Mouse (Mus musculus): ENCODE measurements at regions not wholly inside any gene's neighbourhood (a gene's known extent, or its start where the extent isn't known, plus 50 kb on each side); places are given as distances from the start of the nearest gene placed in this dataset.

GRCm38 (mm10) chr17:51407046-51407445 is 227.9 kb upstream of the Tbc1d5 start:
- no peak for DNase-seq (ENCODE audit: low spot score in 2 of 2)

DNA sequence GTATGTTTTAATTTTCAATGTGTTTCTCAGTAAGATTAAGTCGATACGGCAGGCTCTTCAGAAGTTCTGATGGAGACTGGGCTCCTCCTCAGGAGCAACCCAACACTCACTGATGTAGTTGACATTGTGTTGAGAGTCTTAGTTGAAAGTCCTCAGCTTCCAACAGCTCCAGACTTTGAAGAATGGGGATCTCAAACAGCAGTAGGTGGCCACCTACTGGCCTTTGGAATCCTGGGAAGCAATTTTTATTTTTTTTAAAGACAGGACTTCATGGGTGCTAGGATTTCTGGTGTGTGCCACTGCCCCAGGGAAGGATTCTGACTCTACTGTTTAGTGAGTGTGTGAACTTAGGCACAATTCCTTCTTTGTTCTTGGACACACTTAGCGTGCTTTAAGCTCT is 225.9 kb upstream of the Tbc1d5 start:
- no peak for DNase-seq (ENCODE audit: low spot score in 2 of 2)

DNA sequence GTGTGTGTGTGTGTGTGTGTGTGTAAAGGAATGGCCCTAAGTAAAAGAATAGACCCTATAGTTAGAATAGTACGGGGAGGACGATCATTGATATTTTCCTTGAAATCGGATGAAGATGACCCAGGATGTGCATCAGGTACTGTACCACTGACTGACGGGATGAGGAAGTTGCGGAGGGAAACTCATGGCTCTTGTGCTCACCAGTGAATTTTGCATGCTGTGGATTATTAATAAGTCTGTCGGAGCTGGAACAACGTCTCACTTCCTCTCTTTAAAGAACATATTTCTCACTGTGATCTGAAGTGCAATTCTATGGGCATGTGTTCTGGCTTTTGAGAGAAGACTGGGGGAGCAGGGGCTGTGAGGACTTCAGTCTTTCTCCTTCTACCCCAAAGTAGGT is 218.8 kb upstream of the Tbc1d5 start:
- DNase-seq (ENCODE audit: low spot score in 2 of 2), result no peak

DNA sequence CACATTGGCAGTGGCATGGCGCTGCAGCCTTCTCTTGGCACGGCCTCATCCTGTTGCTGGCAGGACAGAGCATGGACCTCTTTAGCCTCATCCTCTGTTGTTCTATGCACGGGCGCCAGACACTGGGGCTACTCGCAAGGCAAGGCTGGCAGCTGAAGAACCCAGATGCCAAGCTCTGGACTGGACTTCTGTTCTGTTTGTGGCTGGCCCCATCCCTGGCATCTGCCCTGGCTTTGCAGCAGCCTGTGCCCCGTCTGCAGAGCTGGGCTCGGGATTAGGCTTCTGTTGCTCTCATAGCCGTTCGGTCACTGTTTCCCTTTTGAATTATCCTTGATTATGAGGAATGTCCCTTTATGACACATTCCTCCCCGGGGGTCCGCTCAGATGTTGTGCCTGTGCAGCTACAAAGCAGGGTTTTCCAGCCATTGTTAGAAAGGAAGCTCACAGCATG is 214.6 kb upstream of the Tbc1d5 start:
- DNase-seq (ENCODE audit: low spot score in 2 of 2), result no peak

DNA sequence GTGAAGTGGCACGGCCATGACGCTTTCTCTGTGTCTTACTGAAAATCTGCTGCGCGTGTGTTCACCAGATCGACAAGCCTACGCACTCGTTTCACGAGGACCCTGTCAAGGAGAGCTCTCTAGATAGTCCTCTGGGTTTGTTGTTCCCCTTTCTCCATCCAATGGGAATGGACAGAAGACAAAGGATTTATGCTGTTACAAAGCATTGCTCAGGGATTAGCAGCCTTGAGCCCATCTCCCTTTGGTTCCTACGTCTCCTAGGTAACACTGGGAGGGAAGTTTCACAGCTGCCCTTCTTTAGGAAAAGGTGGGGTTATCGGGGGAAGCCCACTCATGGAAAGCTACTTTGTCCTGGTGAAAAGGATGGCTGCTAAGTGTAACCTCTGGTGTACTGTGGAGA is 212.7 kb upstream of the Tbc1d5 start:
- DNase-seq (ENCODE audit: low spot score in 2 of 2), result no peak

GRCm38 (mm10) chr17:51382552-51382951 is 203.4 kb upstream of the Tbc1d5 start:
- no peak for DNase-seq (ENCODE audit: low spot score in 2 of 2)

DNA sequence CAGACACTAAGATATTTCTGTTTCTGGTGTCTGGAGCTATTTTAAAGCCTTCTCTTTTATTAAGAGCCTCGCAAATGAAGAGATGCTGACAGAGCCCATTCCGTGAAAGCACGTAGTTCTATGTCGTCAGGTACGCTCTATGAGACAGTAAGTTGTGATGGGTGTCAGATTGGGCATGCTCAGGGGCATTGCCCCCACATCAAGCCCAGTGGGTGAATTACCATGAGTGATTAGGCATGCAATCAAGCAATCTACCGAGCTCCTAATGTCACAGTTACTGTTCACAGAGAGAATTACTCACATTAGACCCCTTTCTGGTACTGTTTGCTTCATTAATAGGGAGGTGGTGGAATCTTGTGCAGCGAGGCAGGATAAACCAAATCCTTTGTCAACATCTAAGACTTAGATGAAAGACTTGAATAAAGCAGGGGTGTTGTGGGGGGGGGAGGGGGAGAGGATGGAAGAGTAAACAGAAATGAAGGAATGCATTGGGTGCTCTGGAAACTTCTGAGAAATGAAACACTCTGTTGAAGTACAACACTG is 192.9 kb upstream of the Tbc1d5 start:
- no peak for DNase-seq (ENCODE audit: low spot score in 2 of 2)

- no peak for DNase-seq (ENCODE audit: low spot score in 2 of 2)
These were observed 191.8 kb upstream of the Tbc1d5 start for GRCm38 (mm10) chr17:51370990-51371389.

DNA sequence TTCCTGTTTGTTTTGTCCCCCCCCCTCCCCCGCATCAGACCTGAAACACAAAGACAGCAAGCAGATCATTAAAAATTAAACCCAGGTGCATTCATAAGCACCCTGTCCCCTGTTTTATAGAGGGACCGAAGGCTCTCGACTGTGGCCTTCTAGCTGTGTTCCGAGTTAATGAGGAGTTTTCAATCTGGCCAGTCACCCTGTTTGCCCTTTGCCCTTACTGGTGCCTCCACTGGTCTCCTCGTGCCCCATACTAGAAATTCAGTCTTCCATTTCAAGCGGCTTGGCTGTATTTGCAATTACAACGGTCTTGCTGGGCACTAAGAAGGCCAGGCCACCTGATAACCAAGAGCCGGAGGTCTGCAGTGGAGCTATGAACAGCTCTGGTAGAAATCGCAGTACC is 190.9 kb upstream of the Tbc1d5 start:
- no peak for DNase-seq (ENCODE audit: low spot score in 2 of 2)

DNA sequence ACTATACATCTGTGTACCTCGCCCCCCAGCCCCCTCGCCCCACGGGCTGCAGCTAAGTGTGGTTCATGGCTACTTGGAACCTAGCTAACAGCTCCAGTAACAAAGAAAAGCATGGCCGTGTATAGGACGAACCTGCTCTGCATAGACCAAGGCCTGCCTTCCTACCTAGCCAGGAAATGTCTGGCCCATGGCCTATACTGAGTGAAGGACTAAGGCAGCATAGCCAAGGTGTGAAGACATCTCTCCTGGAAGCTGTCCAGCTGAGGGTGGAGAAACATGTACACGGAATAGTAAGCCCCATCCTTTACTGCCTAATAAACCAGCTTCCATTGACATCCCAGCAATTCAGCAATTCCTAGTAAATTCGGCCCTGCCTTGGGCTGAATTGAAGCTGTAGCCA is 183.6 kb upstream of the Tbc1d5 start:
- no peak for DNase-seq (ENCODE audit: low spot score in 2 of 2)

- DNase-seq (ENCODE audit: low spot score in 2 of 2), result no peak
These were observed 183.1 kb upstream of the Tbc1d5 start for GRCm38 (mm10) chr17:51362271-51362670.

- DNase-seq (ENCODE audit: low spot score in 2 of 2), result no peak
These were observed 179.2 kb upstream of the Tbc1d5 start for GRCm38 (mm10) chr17:51358362-51358739.

DNA sequence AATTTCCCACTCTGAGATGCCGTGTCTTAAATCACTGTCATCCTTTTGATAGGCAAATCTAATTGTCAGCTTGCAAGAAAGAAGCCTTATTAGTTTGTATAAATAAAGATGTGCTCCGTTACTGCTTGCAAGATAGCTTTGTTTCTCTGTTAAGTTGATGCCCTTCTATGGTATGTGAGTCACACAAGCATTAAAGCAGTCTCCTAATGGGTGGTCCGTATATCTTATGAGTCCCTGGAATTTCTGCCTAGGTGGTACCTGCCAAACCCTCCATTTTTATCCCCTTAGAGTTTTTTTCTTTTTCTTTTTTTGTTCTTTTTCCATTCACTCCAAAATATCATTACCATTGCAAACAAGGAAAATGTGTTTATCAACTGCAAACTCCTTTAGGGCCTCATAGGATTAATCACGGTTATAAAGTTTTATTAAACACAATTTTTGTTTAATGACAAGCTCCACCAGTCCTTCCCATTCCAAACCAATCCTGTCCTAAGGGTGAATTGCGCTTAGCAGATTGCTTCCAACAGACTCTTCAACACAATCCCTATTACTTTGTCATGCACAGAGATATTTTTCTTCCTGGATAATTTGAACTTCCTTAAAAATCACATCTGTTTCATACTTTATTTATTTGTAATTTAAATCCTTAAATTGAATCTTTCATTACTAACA is 178.7 kb upstream of the Tbc1d5 start:
- no peak for DNase-seq (ENCODE audit: low spot score in 2 of 2)

- no peak for DNase-seq (ENCODE audit: low spot score in 2 of 2)
These were observed 177.3 kb upstream of the Tbc1d5 start for GRCm38 (mm10) chr17:51356447-51356846.

- DNase-seq (ENCODE audit: low spot score in 2 of 2), result no peak
These were observed 142.7 kb upstream of the Tbc1d5 start for GRCm38 (mm10) chr17:51321868-51322267.

GRCm38 (mm10) chr17:51321025-51321424 is 141.9 kb upstream of the Tbc1d5 start:
- DNase-seq (ENCODE audit: low spot score in 2 of 2), result no peak

GRCm38 (mm10) chr17:51304964-51305363 is 125.8 kb upstream of the Tbc1d5 start:
- no peak for DNase-seq (ENCODE audit: low spot score in 2 of 2)

DNA sequence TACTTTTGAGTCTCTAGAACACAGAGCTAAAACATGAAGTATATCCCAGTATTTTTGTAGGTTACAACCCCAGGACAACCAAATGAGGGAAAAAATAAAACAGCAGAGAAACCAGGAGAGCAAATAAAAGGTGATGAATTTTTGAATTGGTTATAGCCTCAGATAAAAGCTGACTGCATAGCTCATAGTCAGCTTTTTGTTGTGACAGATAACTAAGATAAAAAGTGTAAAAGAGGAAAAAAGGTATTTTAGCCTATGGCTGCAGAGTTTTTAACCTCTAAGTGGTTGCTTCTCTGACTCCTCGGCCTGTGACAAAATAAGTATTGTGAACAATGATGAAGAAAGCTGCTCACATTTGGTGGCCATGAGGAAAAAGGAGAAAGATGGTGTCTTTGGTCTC is 111.6 kb upstream of the Tbc1d5 start:
- no peak for DNase-seq (ENCODE audit: low spot score in 2 of 2)

DNA sequence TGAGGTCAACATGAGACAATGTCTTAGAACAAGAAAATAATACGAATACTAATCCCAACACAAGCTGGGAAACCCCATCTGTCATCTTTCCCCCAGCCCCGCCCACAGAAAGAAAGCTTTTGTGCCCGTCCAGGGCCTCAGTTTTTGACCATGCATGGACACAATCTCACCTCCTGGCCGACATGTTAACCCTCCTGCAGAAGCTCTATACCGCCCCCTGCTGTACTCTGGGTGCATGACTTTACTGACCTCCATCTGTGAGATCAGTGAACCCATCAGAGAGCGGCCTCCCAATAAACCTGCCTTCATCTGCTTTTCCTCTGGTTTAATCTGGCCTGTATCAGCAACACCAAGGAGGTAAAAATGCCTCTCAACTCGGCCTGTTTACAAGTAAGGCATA is 109.6 kb upstream of the Tbc1d5 start:
- peak; percentile 75 for DNase-seq (ENCODE audit: low spot score in 2 of 2)

DNA sequence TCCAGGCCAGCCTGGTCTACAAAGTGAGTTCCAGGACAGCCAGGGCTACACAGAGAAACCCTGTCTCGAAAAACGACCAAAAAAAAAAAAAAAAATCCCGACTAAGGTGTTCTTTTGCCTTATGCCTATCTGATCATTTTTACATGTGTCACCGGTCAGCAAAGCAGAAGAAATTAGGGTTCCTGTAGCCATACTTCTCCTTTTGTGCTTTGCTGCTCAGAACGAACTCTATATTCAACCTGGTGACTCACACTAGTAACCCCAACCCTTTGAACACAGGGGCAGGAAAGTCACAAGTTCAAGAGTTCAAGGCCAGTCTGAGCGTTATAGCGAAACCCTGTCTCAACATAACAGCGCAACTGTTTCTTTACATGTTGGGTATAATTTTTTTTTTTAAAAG is 108.7 kb upstream of the Tbc1d5 start:
- DNase-seq (ENCODE audit: low spot score in 2 of 2), result no peak

- DNase-seq (ENCODE audit: low spot score in 2 of 2), result no peak
These were observed 106.2 kb upstream of the Tbc1d5 start for GRCm38 (mm10) chr17:51285362-51285761.

DNA sequence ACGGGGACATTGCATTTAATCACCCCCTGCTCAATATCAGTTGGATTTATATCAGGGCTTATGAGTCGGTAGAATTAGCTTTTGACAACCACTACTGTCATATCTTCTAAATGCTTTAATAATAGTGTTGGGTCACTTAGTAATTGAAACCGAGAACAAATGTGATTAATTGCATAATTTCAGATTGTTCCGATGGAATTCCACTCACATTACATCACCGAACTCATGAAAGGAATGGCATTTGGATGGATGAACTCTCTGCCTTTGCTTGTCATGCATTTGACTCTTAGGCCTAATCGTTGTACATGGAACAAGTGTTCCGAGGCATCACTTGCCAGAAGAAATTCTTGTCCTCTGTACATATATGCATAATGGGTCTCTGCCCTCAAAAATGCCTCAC is 99.6 kb upstream of the Tbc1d5 start:
- no peak for DNase-seq (ENCODE audit: low spot score in 2 of 2)

GRCm38 (mm10) chr17:51278094-51278493 is 98.9 kb upstream of the Tbc1d5 start:
- DNase-seq (ENCODE audit: low spot score in 2 of 2), result no peak

Data from adrenal gland, adult 18-20 months (tissue).